Mouse (Mus musculus): ENCODE measurements around the gene Pmis2. TPM values are rescaled to one million over a fixed set of nuclear protein-coding genes. Genes with fewer than 3 reads are reported as not detected.

Pmis2 gene
- not detected in 2 replicates for polyA plus RNA-seq (2015; fragmentation: Nextera tagmentation; extraction: Ambion mirVana)

- Histone ChIP-seq H3K4me1 (replicated peaks) (no peaks in the 10 kb centered on the region), H3K27ac (no peak within 1 kb of the TSS), H3K36me3 (no peaks in the 10 kb centered on the region), H3K4me2 (no peak within 1 kb of the TSS), H3K4me3 (no peak within 1 kb of the TSS), H3K27me3 (peaks cover 8% of the 10 kb centered on the region; the same call in 1 of the 2 replicates), H3K9me3 (no peaks in the 10 kb centered on the region), H3K9ac (no peak within 1 kb of the TSS)
- ATAC-seq (ENCODE audit: low FRiP score), result no peak
- WGBS, result 76% methylated on average over 9 of the region's 9 CpGs
Observed at GRCm38 (mm10) chr7:30671480-30671879, at the start of gene Pmis2. TSS of gene Pmis2 (minus strand) at chr7:30671605.

GRCm38 (mm10) chr7:30719669-30720068 is 48.3 kb upstream of the Pmis2 start:
- Histone ChIP-seq H3K9ac (no peak overlapping the region), H3K27me3 (peaks cover 40% of the 10 kb centered on the region), H3K9me3 (no peaks in the 10 kb centered on the region), H3K27ac (no peak overlapping the region), H3K4me3 (no peak overlapping the region), H3K36me3 (no peaks in the 10 kb centered on the region), H3K4me1 (replicated peaks) (peaks cover 16% of the 10 kb centered on the region), H3K4me2 (no peak overlapping the region)
- WGBS, result 91% methylated on average over 5 of the region's 5 CpGs
- ATAC-seq (ENCODE audit: low FRiP score), result no peak

GRCm38 (mm10) chr7:30717716-30718046 is 46.3 kb upstream of the Pmis2 start:
- no peak; the same call in 1 of the 2 replicates for ATAC-seq (ENCODE audit: low FRiP score)
- Histone ChIP-seq H3K4me1 (replicated peaks) (peaks cover 16% of the 10 kb centered on the region), H3K4me3 (peak overlapping the region; percentile 34), H3K27me3 (peaks cover 44% of the 10 kb centered on the region), H3K27ac (no peak overlapping the region), H3K4me2 (peak overlapping the region; percentile 57), H3K9ac (peak overlapping the region; percentile 51; the same call in 1 of the 2 replicates), H3K9me3 (no peaks in the 10 kb centered on the region), H3K36me3 (no peaks in the 10 kb centered on the region)
- WGBS, result 6% methylated on average over 14 of the region's 14 CpGs

GRCm38 (mm10) chr7:30717006-30717715 is 45.8 kb upstream of the Pmis2 start:
- H3K27ac ChIP-seq, result no peak overlapping the region
- peaks cover 16% of the 10 kb centered on the region for H3K4me1 ChIP-seq (replicated peaks)
- no peaks in the 10 kb centered on the region for H3K9me3 ChIP-seq
- H3K27me3 ChIP-seq, result peaks cover 44% of the 10 kb centered on the region
- H3K4me2 ChIP-seq, result peak overlapping the region; percentile 57
- no peaks in the 10 kb centered on the region for H3K36me3 ChIP-seq
- H3K9ac ChIP-seq, result peak overlapping the region; percentile 51; the same call in 1 of the 2 replicates
- WGBS, result 1% methylated on average over 43 of the region's 43 CpGs
- peak; percentile 89 for ATAC-seq (ENCODE audit: low FRiP score)
- peak overlapping the region; percentile 34 for H3K4me3 ChIP-seq

- no peak within 1 kb of the TSS for H3K27ac ChIP-seq
- no peak within 1 kb of the TSS for H3K9ac ChIP-seq
- no peak for ATAC-seq (ENCODE audit: low FRiP score)
- peaks cover 33% of the 10 kb centered on the region for H3K27me3 ChIP-seq
- peaks cover 1% of the 10 kb centered on the region for H3K4me1 ChIP-seq (replicated peaks)
- 84% methylated on average over 3 of the region's 3 CpGs for WGBS
- no peak within 1 kb of the TSS for H3K4me3 ChIP-seq
- H3K36me3 ChIP-seq, result no peaks in the 10 kb centered on the region
- no peak within 1 kb of the TSS for H3K4me2 ChIP-seq
- H3K9me3 ChIP-seq, result no peaks in the 10 kb centered on the region
Observed at GRCm38 (mm10) chr7:30711942-30712341, 40.5 kb upstream of the Pmis2 start, which contains the start of gene Atp4a. TSS of gene Atp4a (plus strand) at chr7:30712209.

- WGBS, result 97% methylated on average over 1 of the region's 1 CpGs
- no peak overlapping the region for H3K4me3 ChIP-seq
- no peak overlapping the region for H3K4me2 ChIP-seq
- no peak overlapping the region for H3K9ac ChIP-seq
- H3K27me3 ChIP-seq, result 0 out of 2 replicates have a peak, but pooled peaks cover 6% of the 10 kb centered on the region
- no peak for ATAC-seq (ENCODE audit: low FRiP score)
- no peaks in the 10 kb centered on the region for H3K4me1 ChIP-seq (replicated peaks)
- no peaks in the 10 kb centered on the region for H3K9me3 ChIP-seq
- H3K36me3 ChIP-seq, result no peaks in the 10 kb centered on the region
- no peak overlapping the region for H3K27ac ChIP-seq
Observed at GRCm38 (mm10) chr7:30707441-30707840, 36.0 kb upstream of the Pmis2 start.

GRCm38 (mm10) chr7:30706214-30706882 is 34.9 kb upstream of the Pmis2 start:
- H3K4me2 ChIP-seq, result no peak overlapping the region
- H3K9me3 ChIP-seq, result no peaks in the 10 kb centered on the region
- ATAC-seq (ENCODE audit: low FRiP score), result no peak
- no peaks in the 10 kb centered on the region for H3K4me1 ChIP-seq (replicated peaks)
- no peak overlapping the region for H3K27ac ChIP-seq
- H3K4me3 ChIP-seq, result no peak overlapping the region
- no peaks in the 10 kb centered on the region for H3K36me3 ChIP-seq
- 82% methylated on average over 8 of the region's 8 CpGs for WGBS
- H3K9ac ChIP-seq, result no peak overlapping the region
- 0 out of 2 replicates have a peak, but pooled peaks cover 6% of the 10 kb centered on the region for H3K27me3 ChIP-seq

GRCm38 (mm10) chr7:30698589-30698988 is 27.2 kb upstream of the Pmis2 start, which contains the start of gene 2200002J24Rik:
TSS of gene 2200002J24Rik (plus strand) at chr7:30698926.
- Histone ChIP-seq H3K9me3 (no peaks in the 10 kb centered on the region), H3K4me1 (replicated peaks) (no peaks in the 10 kb centered on the region), H3K4me3 (no peak within 1 kb of the TSS), H3K4me2 (no peak within 1 kb of the TSS), H3K27me3 (no peaks in the 10 kb centered on the region), H3K27ac (no peak within 1 kb of the TSS), H3K36me3 (no peaks in the 10 kb centered on the region), H3K9ac (no peak within 1 kb of the TSS)
- 40% methylated on average over 9 of the region's 9 CpGs for WGBS
- ATAC-seq (ENCODE audit: low FRiP score), result no peak

GRCm38 (mm10) chr7:30698101-30698500 is 26.7 kb upstream of the Pmis2 start:
- Histone ChIP-seq H3K4me3 (no peak overlapping the region), H3K9me3 (no peaks in the 10 kb centered on the region), H3K27ac (no peak overlapping the region), H3K9ac (no peak overlapping the region), H3K4me2 (no peak overlapping the region), H3K36me3 (no peaks in the 10 kb centered on the region), H3K27me3 (no peaks in the 10 kb centered on the region), H3K4me1 (replicated peaks) (no peaks in the 10 kb centered on the region)
- no peak for ATAC-seq (ENCODE audit: low FRiP score)
- WGBS, result 71% methylated on average over 5 of the region's 5 CpGs

- Histone ChIP-seq H3K27ac (no peak overlapping the region), H3K4me1 (replicated peaks) (no peaks in the 10 kb centered on the region), H3K9me3 (no peaks in the 10 kb centered on the region), H3K4me2 (no peak overlapping the region), H3K4me3 (no peak overlapping the region), H3K27me3 (peaks cover 26% of the 10 kb centered on the region), H3K36me3 (no peaks in the 10 kb centered on the region), H3K9ac (no peak overlapping the region)
- WGBS, result 71% methylated on average over 6 of the region's 6 CpGs
- no peak for ATAC-seq (ENCODE audit: low FRiP score)
Observed at GRCm38 (mm10) chr7:30688325-30688724, 16.9 kb upstream of the Pmis2 start.

GRCm38 (mm10) chr7:30683425-30683824 is 12.0 kb upstream of the Pmis2 start:
- H3K4me1 ChIP-seq (replicated peaks), result no peaks in the 10 kb centered on the region
- no peak overlapping the region for H3K4me2 ChIP-seq
- H3K4me3 ChIP-seq, result no peak overlapping the region
- no peak for ATAC-seq (ENCODE audit: low FRiP score)
- no peak overlapping the region for H3K27ac ChIP-seq
- H3K27me3 ChIP-seq, result peaks cover 27% of the 10 kb centered on the region
- H3K9me3 ChIP-seq, result no peaks in the 10 kb centered on the region
- 86% methylated on average over 2 of the region's 2 CpGs for WGBS
- no peak overlapping the region for H3K9ac ChIP-seq
- H3K36me3 ChIP-seq, result no peaks in the 10 kb centered on the region

GRCm38 (mm10) chr7:30681897-30682296 is 10.5 kb upstream of the Pmis2 start:
- Histone ChIP-seq H3K4me3 (no peak overlapping the region), H3K27me3 (peaks cover 12% of the 10 kb centered on the region), H3K27ac (no peak overlapping the region), H3K4me2 (no peak overlapping the region), H3K9me3 (no peaks in the 10 kb centered on the region), H3K4me1 (replicated peaks) (no peaks in the 10 kb centered on the region), H3K9ac (no peak overlapping the region), H3K36me3 (no peaks in the 10 kb centered on the region)
- 73% methylated on average over 5 of the region's 5 CpGs for WGBS
- no peak for ATAC-seq (ENCODE audit: low FRiP score)

All from hindbrain, embryonic 13.5 days (tissue).